Comparison of ENCODE assay signal across 20 mouse cellular contexts in the genomic region with DNA sequence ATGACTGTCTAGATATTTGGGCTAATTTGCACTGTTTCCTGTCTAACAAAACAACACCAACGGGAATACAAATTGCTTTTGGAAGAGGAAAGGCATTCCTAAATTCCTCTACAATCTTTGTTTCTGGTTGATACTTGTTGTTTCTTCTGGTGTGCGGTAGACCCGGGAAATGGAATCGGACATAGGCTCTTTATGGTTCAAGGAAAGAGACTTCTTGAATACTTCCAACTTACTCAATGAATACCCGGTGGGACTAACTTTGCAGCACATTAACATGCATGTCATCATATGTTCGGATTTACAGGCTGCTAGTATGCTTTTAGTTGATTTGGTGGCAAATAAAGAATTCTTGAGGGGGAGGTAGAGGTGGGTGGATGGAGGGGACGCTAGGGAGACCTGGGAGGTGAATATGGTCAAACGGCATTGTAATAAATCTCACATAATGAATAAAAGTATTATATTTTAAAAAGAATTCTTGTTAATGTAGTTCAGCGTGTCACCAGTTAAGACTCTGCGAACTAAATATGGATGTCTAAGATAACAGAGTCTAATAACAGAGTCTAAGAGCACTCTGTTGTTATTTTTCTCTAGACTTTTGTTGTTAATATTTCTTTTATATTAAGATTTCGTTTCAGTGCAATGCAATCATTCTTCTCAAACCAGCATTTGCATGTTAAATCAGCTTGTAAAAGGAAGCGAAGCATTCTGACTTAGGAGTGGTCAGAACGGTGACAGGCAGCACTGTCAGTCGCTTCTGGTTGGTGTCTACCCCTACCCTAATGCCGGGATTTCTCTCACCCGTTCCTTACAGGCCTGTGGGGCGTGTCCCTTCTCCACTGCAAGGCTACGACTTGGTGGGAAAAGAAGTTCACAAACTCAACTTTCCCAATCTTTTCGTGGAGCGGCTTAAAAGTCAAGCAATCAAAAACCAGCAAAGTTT. TPM values are rescaled to one million over a fixed set of nuclear protein-coding genes. Genes with fewer than 3 reads are reported as not detected.
DNase-seq lines count a peak whose midpoint lies in the region; ATAC-seq lines count a peak whose summit lies in the region.
"Had no signal": no experiment of that assay in that cellular context is flagged by ENCODE, and none has a peak within 500 bp of the region (broad histone marks: within the 10 kb centered on the region; RNA-seq: fewer than 3 reads in every experiment).

No protein-coding gene starts in this region.

- H3K27me3 ChIP-seq in hindbrain, embryonic 11.5 days (ENCODE audit: control insufficient read depth, insufficient read depth, low read length), result peaks cover 82% of the 10 kb centered on the region
- peaks cover 88% of the 10 kb centered on the region for H3K27me3 ChIP-seq in hindbrain, embryonic 12.5 days
- H3K27me3 ChIP-seq in forebrain, embryonic 14.5 days (replicated peaks; ENCODE audit: control insufficient read depth, insufficient read depth, low read length), result peaks cover 73% of the 10 kb centered on the region

- H3K4me1 ChIP-seq in hindbrain, embryonic 11.5 days (replicated peaks; ENCODE audit: control insufficient read depth, insufficient read depth, low read length), result no peaks in the 10 kb centered on the region; the same call in 1 of the 2 replicates
- H3K4me1 ChIP-seq in hindbrain, embryonic 12.5 days, result peaks cover 19% of the 10 kb centered on the region
- peaks cover 7% of the 10 kb centered on the region for H3K4me1 ChIP-seq in forebrain, embryonic 14.5 days (ENCODE audit: control insufficient read depth, insufficient read depth, low read length)

- peak; percentile 68 for DNase-seq in hindbrain, embryonic 11.5 days (ENCODE audit: low spot score)
- peak; percentile 16 for DNase-seq in ovary, postnatal 36 days (ENCODE audit: low spot score)
- DNase-seq in ovary, postnatal 14 days (ENCODE audit: low spot score), result no peak
- DNase-seq in forebrain, embryonic 14.5 days (ENCODE audit: low spot score), result peak; percentile 27
- no peak for DNase-seq in thymus, postnatal 36 days
- DNase-seq in heart, adult 8-10 months (ENCODE audit: low spot score), result no peak
- DNase-seq: cerebellum, adult 11-12 months; gastrocnemius, postnatal 25 days; liver; right cerebral cortex, postnatal 14 days; thymus, adult 2 months had no signal

- no peaks in the 10 kb centered on the region for H3K9me3 ChIP-seq in hindbrain, embryonic 11.5 days (ENCODE audit: control insufficient read depth, low read length)
- H3K9me3 ChIP-seq in hindbrain, embryonic 12.5 days (replicated peaks), result no peaks in the 10 kb centered on the region
- no peaks in the 10 kb centered on the region for H3K9me3 ChIP-seq in forebrain, embryonic 14.5 days (replicated peaks; ENCODE audit: control insufficient read depth, low read length)
- H3K9me3 ChIP-seq: heart, embryonic 12.5 days; hindbrain, embryonic 13.5 days; lung, embryonic 15.5 days had no signal

- H3K27ac ChIP-seq in hindbrain, embryonic 11.5 days (ENCODE audit: low read depth, low read length), result no peak overlapping the region
- H3K27ac ChIP-seq in hindbrain, embryonic 12.5 days, result no peak overlapping the region
- no peak overlapping the region for H3K27ac ChIP-seq in forebrain, embryonic 14.5 days (ENCODE audit: low read depth, low read length)
- H3K27ac ChIP-seq: hindbrain, embryonic 13.5 days; layer of hippocampus, adult 2 months; lung, embryonic 15.5 days had no signal

- no peak overlapping the region for H3K4me3 ChIP-seq in hindbrain, embryonic 11.5 days (ENCODE audit: low read depth, low read length)
- H3K4me3 ChIP-seq in hindbrain, embryonic 12.5 days, result no peak overlapping the region
- 0 out of 2 replicates have a peak overlapping the region, but pooled peaks have one; percentile 22 for H3K4me3 ChIP-seq in forebrain, embryonic 14.5 days (ENCODE audit: low read depth, low read length)
- H3K4me3 ChIP-seq: heart, embryonic 12.5 days; hindbrain, embryonic 13.5 days; layer of hippocampus, adult 2 months; lung, embryonic 15.5 days had no signal

- H3K9ac ChIP-seq in hindbrain, embryonic 11.5 days (ENCODE audit: low read depth, low read length), result no peak overlapping the region
- no peak overlapping the region for H3K9ac ChIP-seq in hindbrain, embryonic 12.5 days
- H3K9ac ChIP-seq in forebrain, embryonic 14.5 days (ENCODE audit: low read length), result no peak overlapping the region
- H3K9ac ChIP-seq: heart, embryonic 12.5 days; hindbrain, embryonic 13.5 days; lung, embryonic 15.5 days had no signal

- WGBS in hindbrain, embryonic 11.5 days, result 2% methylated on average over 20 of the region's 20 CpGs
- WGBS in hindbrain, embryonic 12.5 days, result under 1% methylated on average over 20 of the region's 20 CpGs
- WGBS in forebrain, embryonic 14.5 days, result 10% methylated on average over 20 of the region's 20 CpGs

- H3K4me2 ChIP-seq in hindbrain, embryonic 11.5 days (replicated peaks; ENCODE audit: low read depth, low read length), result no peak overlapping the region
- no peak overlapping the region for H3K4me2 ChIP-seq in hindbrain, embryonic 12.5 days (replicated peaks)
- H3K4me2 ChIP-seq in forebrain, embryonic 14.5 days (ENCODE audit: low read length), result peak overlapping the region; percentile 41
- H3K4me2 ChIP-seq: hindbrain, embryonic 13.5 days; lung, embryonic 15.5 days had no signal

- no peak for ATAC-seq in hindbrain, embryonic 11.5 days (ENCODE audit: low FRiP score)
- ATAC-seq in hindbrain, embryonic 12.5 days (ENCODE audit: low FRiP score), result no peak
- ATAC-seq in forebrain, embryonic 14.5 days, result no peak
- ATAC-seq: activated CD4-positive, CD25-positive, alpha-beta regulatory T cell, adult 4 months had no signal

- H3K36me3 ChIP-seq in hindbrain, embryonic 11.5 days (ENCODE audit: control insufficient read depth, insufficient read depth, low read length), result no peaks in the 10 kb centered on the region
- no peaks in the 10 kb centered on the region for H3K36me3 ChIP-seq in hindbrain, embryonic 12.5 days
- no peaks in the 10 kb centered on the region for H3K36me3 ChIP-seq in forebrain, embryonic 14.5 days (ENCODE audit: control insufficient read depth, insufficient read depth, low read length)
- H3K36me3 ChIP-seq: heart, embryonic 12.5 days; hindbrain, embryonic 13.5 days; lung, embryonic 15.5 days had no signal

RNA-seq across cellular contexts. Expression of gene Fezf1, which starts 4.3 kb away (rescaled TPM):
- 0.11 TPM in 1 of 2 replicates, not detected in the other for polyA plus RNA-seq in hindbrain, embryonic 11.5 days (2014; fragmentation: Nextera tagmentation; extraction: Ambion mirVana)
- 0.16 and 0.26 TPM in 2 replicates for polyA plus RNA-seq in hindbrain, embryonic 12.5 days (2016; fragmentation: Nextera tagmentation; extraction: Ambion mirVana)
- 11.2 and 12.0 TPM in 2 replicates for polyA plus RNA-seq in forebrain, embryonic 14.5 days (2014; fragmentation: Nextera tagmentation; extraction: Ambion mirVana)
- total RNA-seq in heart, adult 8-10 months (2022), result not detected
- total RNA-seq: gastrocnemius, postnatal 25 days; layer of hippocampus, adult 2 months; megakaryocyte-erythroid progenitor cell, adult 5-6 weeks had no signal
- polyA plus RNA-seq: activated CD4-positive, CD25-positive, alpha-beta regulatory T cell, adult 4 months; heart, embryonic 12.5 days; kidney, embryonic 14.5 days; lung, embryonic 15.5 days; neural tube, embryonic 14.5 days had no signal

Comparison
In these comparisons a context has a peak if more than half of its experiments do, and no peak if none do; other contexts are left out.
1. DNase-seq: peak in hindbrain, embryonic 11.5 days (single experiment), ovary, postnatal 36 days (single experiment) and forebrain, embryonic 14.5 days (single experiment); none in ovary, postnatal 14 days (single experiment), thymus, postnatal 36 days (0 of 2) and heart, adult 8-10 months (single experiment).